Mouse (Mus musculus): ENCODE results near the gene Kdm6b. TPM values are rescaled to one million over a fixed set of nuclear protein-coding genes. Genes with fewer than 3 reads are reported as not detected.

Gene Kdm6b
- polyA plus RNA-seq, 1 experiment from 2014 or later = 42.0 TPM

DNA sequence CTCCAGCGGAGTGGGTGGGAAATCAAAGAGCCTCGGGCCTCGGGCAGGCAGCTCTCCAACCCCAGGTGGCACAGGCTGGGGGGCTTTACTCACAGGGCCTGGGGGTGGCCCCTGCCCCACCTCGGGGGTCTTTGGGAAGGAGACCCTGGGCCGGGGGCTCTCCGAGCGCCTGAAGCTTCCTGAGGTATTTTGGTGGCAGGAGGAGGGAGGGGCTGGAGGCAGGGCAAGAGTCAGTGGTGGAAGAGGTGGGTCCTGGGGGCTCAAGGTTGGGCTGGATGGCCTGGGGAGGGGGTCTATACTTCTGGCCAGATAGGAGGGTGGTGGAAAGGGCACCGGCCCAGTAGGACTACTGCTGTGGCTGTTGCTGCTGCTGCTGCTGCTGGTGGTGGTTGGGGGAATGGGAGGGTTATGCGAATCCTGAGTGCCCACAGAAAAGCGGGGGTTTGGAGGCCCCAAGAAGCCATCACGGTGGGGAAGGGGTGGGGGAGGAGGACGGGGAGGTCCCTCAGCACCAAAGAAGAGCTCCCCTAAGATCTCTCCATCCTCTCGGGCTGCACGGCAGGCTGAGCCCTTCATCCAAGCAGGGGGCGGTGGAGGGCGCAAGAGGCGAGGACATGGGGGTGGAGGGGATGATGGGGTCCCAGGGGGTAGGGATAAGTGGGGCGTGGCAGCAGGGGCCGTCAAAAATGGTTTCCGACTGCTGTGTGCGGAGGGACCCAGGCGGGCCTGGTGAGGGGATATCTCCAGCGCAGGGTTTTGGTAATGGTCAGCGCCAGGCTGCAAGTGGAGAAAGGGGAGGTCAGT, 7.9 kb downstream of the Kdm6b start:
- Histone ChIP-seq H3K27ac (ENCODE audit: low read depth, low read length) (no peak overlapping the region), H3K4me1 (ENCODE audit: control insufficient read depth, insufficient read depth, low read length) (peaks cover 11% of the 10 kb centered on the region), H3K36me3 (ENCODE audit: control insufficient read depth, insufficient read depth, low read length) (peaks cover 52% of the 10 kb centered on the region), H3K4me2 (ENCODE audit: low read depth) (no peak overlapping the region), H3K9me3 (ENCODE audit: control insufficient read depth, low read length) (no peaks in the 10 kb centered on the region), H3K4me3 (ENCODE audit: low read depth, low read length) (no peak overlapping the region), H3K27me3 (ENCODE audit: control insufficient read depth, insufficient read depth, low read length) (no peaks in the 10 kb centered on the region), H3K9ac (ENCODE audit: low read length) (no peak overlapping the region)
- 93% methylated on average over 24 of the region's 24 CpGs for WGBS
- DNase-seq (ENCODE audit: low spot score) = no peak
- ATAC-seq (ENCODE audit: insufficient read depth, low FRiP score, low TSS enrichment) = no peak

DNA sequence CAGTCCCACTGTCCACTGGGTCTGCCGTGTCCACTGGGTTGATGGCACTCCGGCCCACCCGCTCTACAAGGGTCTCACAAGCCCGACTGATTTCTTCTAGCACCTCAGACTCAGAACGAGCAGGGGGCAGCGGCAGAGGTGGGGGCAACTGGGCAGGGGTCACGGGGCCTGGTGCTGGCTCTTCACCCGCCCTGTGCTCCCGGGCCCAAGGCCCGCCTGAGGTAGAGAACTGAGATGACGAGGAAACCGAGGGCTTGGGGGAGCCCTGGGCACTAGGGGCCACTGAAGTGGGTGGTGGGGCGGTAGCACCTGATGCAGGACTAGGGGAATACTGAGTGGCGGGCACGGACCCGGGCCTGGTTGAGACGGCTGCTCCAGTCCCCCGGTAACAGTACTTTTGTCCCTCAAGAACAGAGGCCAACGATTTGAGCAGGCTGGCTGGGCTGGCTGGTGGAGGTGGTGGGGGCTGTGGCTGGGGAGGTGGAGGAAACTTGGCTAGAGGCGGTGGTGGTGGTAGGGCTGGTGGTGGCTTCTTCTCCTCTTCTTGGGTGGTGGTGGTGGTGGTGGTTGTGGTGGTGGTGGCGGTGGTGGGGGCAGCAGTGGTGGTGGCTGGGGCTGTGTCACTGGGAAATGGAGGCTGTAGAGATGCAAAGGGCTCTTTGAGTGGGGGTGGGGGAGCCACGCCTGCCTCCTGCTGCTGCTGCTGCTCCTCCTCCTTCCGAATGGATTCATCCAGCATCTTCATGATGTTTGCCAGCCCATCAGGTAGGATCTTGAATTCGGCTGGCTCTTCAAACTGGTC, 8.7 kb downstream of the Kdm6b start:
- no peak overlapping the region for H3K9ac ChIP-seq (ENCODE audit: low read length)
- no peak overlapping the region for H3K4me2 ChIP-seq (ENCODE audit: low read depth)
- H3K27me3 ChIP-seq (ENCODE audit: control insufficient read depth, insufficient read depth, low read length) = 0 out of 2 replicates have a peak, but pooled peaks cover 2% of the 10 kb centered on the region
- H3K27ac ChIP-seq (ENCODE audit: low read depth, low read length) = no peak overlapping the region
- WGBS = 95% methylated on average over 18 of the region's 24 CpGs
- peaks cover 60% of the 10 kb centered on the region for H3K36me3 ChIP-seq (ENCODE audit: control insufficient read depth, insufficient read depth, low read length)
- H3K4me3 ChIP-seq (ENCODE audit: low read depth, low read length) = no peak overlapping the region
- H3K4me1 ChIP-seq (ENCODE audit: control insufficient read depth, insufficient read depth, low read length) = peaks cover 12% of the 10 kb centered on the region
- no peak for DNase-seq (ENCODE audit: low spot score)
- no peak for ATAC-seq (ENCODE audit: insufficient read depth, low FRiP score, low TSS enrichment)
- no peaks in the 10 kb centered on the region for H3K9me3 ChIP-seq (ENCODE audit: control insufficient read depth, low read length)

DNA sequence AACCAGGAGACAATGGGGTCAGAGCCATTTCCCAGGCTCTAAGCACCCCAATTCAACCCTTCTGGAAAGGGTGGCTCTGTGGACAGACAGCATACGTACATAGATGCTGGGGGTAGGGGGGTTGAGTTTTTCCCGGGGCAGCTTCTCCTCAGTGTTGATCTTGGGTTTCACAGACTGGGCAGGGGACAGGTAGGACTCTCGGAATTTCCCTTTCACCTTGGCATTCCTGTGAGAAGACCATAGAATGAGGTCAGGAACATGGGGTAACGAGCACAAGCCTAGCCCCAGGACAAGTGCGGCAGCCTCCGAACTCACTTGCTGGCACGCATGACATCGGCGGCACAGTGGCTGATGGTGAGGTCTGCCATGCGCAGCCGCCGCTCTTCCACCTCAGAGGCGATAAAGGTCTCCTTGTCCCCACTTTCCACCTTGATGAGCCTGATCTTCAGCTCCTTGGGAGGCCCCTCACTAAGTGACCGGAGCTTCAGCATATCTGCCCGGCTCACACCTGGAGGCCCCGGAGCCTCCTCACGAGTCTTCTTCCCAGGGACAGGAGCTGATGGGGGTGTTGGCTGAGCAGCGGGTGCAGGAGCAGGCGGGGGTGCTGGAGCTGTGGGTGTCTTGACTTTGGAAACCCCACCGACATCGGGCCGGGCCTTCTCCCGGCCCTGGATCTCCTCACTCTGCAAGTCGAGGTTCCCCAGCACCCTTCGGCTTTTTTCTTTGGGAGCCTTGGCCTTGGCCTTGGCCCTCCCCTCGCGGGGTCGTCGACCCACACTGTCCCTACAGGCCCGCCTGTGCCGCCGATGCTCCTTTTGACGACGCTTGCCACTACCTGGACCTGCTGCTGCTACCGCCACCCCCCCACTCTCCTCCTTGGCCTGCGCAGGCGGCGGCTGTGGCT, 9.5 kb downstream of the Kdm6b start:
- H3K27ac ChIP-seq (ENCODE audit: low read depth, low read length) = no peak overlapping the region
- H3K9ac ChIP-seq (ENCODE audit: low read length) = no peak overlapping the region
- WGBS = 93% methylated on average over 38 of the region's 38 CpGs
- H3K27me3 ChIP-seq (ENCODE audit: control insufficient read depth, insufficient read depth, low read length) = 0 out of 2 replicates have a peak, but pooled peaks cover 4% of the 10 kb centered on the region
- no peak overlapping the region for H3K4me3 ChIP-seq (ENCODE audit: low read depth, low read length)
- peaks cover 62% of the 10 kb centered on the region for H3K36me3 ChIP-seq (ENCODE audit: control insufficient read depth, insufficient read depth, low read length)
- H3K4me2 ChIP-seq (ENCODE audit: low read depth) = no peak overlapping the region
- ATAC-seq (ENCODE audit: insufficient read depth, low FRiP score, low TSS enrichment) = no peak
- no peaks in the 10 kb centered on the region for H3K9me3 ChIP-seq (ENCODE audit: control insufficient read depth, low read length)
- H3K4me1 ChIP-seq (ENCODE audit: control insufficient read depth, insufficient read depth, low read length) = peaks cover 15% of the 10 kb centered on the region
- DNase-seq (ENCODE audit: low spot score) = no peak

DNA sequence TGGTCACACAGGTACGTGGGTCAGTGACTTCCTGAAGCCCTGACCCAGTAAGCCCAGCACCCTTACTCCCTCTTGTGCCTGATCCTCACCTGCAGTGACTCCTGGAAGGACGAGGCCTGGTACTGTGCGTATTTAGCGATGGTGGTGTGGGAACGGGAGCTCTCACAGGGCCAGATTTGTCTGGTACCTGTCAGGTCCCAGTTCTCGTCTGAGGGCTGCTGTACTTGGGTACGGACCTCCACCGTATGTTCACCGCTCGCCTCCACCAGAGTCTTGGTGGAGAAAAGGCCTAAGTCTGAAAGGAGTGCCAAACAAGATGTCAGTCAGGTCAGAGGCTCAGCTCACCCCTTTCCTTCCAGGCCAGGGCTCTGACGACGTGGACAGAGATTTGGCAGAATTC, 11.5 kb downstream of the Kdm6b start:
- H3K27ac ChIP-seq (ENCODE audit: low read depth, low read length) = no peak overlapping the region
- no peak overlapping the region for H3K4me2 ChIP-seq (ENCODE audit: low read depth)
- no peak for ATAC-seq (ENCODE audit: insufficient read depth, low FRiP score, low TSS enrichment)
- no peak overlapping the region for H3K9ac ChIP-seq (ENCODE audit: low read length)
- H3K9me3 ChIP-seq (ENCODE audit: control insufficient read depth, low read length) = no peaks in the 10 kb centered on the region
- H3K36me3 ChIP-seq (ENCODE audit: control insufficient read depth, insufficient read depth, low read length) = peaks cover 54% of the 10 kb centered on the region
- H3K27me3 ChIP-seq (ENCODE audit: control insufficient read depth, insufficient read depth, low read length) = 0 out of 2 replicates have a peak, but pooled peaks cover 4% of the 10 kb centered on the region
- peaks cover 15% of the 10 kb centered on the region for H3K4me1 ChIP-seq (ENCODE audit: control insufficient read depth, insufficient read depth, low read length)
- no peak for DNase-seq (ENCODE audit: low spot score)
- 80% methylated on average over 12 of the region's 12 CpGs for WGBS
- H3K4me3 ChIP-seq (ENCODE audit: low read depth, low read length) = no peak overlapping the region

DNA sequence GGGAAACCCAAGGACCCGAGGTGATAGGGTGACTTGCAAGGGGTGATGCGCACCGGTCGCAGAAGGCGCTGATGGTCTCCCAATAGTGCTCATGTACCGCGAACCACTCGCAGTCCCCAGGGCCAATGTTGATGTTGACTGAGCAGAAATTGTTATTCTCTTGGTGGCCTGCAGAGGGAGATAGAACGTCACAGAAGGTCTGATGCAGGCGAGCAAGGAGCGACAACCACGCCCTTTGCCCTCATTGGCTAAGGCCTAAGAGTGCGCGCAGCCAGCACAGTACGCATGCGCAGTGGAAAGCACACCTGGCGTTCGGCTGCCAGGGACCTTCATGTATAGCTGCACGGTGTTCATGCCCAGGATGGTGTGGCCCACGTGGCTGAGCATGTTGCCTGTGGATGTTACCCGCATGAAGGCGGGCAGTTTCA, 12.3 kb downstream of the Kdm6b start:
- H3K9me3 ChIP-seq (ENCODE audit: control insufficient read depth, low read length) = no peaks in the 10 kb centered on the region
- H3K4me1 ChIP-seq (ENCODE audit: control insufficient read depth, insufficient read depth, low read length) = peaks cover 23% of the 10 kb centered on the region
- ATAC-seq (ENCODE audit: insufficient read depth, low FRiP score, low TSS enrichment) (peak; percentile 61), DNase-seq (ENCODE audit: low spot score) (peak; percentile 86)
- H3K4me3 ChIP-seq (ENCODE audit: low read depth, low read length) = peak overlapping the region; percentile 3; the same call in 1 of the 2 replicates
- H3K9ac ChIP-seq (ENCODE audit: low read length) = no peak overlapping the region
- WGBS = 22% methylated on average over 22 of the region's 22 CpGs
- H3K4me2 ChIP-seq (ENCODE audit: low read depth) = no peak overlapping the region
- 0 out of 2 replicates have a peak, but pooled peaks cover 4% of the 10 kb centered on the region for H3K27me3 ChIP-seq (ENCODE audit: control insufficient read depth, insufficient read depth, low read length)
- no peak overlapping the region for H3K27ac ChIP-seq (ENCODE audit: low read depth, low read length)
- peaks cover 47% of the 10 kb centered on the region for H3K36me3 ChIP-seq (ENCODE audit: control insufficient read depth, insufficient read depth, low read length)

DNA sequence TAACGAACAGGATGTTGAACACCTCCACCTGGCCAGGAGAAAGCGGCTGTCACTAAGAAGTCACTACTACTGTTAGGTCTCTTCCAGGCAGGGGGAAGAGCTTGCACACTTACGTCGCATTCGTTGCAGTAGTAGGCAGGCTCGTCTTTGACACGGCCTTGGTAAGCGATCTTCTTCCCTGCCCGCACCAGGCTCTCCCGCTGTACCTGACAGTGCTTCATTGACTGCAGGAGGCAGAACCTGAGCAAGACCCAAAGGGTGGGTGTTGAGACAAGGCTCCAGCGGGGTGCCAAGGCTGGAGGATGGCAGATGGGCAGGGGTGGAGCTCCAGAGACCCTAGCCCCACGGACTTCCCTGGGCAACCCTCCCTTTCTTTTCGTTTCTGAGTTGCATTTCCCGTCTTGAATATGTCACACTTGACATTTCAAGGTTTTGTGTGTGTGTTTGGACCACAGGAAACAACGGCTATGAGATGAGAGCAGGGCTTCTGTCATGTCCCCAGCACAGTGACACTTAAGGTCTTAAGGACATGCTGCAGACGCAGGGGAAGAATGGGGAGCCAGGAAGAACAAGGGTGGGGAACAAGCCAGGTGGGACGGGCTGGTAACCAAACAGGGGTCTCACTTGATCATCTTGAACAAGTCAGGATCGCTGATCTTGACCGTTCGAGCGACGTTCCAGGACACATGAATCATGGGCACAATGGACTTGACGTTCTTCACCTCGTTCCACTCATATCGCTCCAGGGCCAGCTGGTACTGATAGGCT, 13.2 kb downstream of the Kdm6b start:
- 73% methylated on average over 25 of the region's 25 CpGs for WGBS
- H3K4me3 ChIP-seq (ENCODE audit: low read depth, low read length) = no peak overlapping the region
- peaks cover 23% of the 10 kb centered on the region for H3K4me1 ChIP-seq (ENCODE audit: control insufficient read depth, insufficient read depth, low read length)
- H3K27ac ChIP-seq (ENCODE audit: low read depth, low read length) = no peak overlapping the region
- no peak for DNase-seq (ENCODE audit: low spot score)
- H3K36me3 ChIP-seq (ENCODE audit: control insufficient read depth, insufficient read depth, low read length) = peaks cover 37% of the 10 kb centered on the region
- peak overlapping the region; percentile 35 for H3K9ac ChIP-seq (ENCODE audit: low read length)
- peak overlapping the region; percentile 32; the same call in 1 of the 2 replicates for H3K4me2 ChIP-seq (ENCODE audit: low read depth)
- ATAC-seq (ENCODE audit: insufficient read depth, low FRiP score, low TSS enrichment) = no peak
- 0 out of 2 replicates have a peak, but pooled peaks cover 4% of the 10 kb centered on the region for H3K27me3 ChIP-seq (ENCODE audit: control insufficient read depth, insufficient read depth, low read length)
- no peaks in the 10 kb centered on the region for H3K9me3 ChIP-seq (ENCODE audit: control insufficient read depth, low read length)

DNA sequence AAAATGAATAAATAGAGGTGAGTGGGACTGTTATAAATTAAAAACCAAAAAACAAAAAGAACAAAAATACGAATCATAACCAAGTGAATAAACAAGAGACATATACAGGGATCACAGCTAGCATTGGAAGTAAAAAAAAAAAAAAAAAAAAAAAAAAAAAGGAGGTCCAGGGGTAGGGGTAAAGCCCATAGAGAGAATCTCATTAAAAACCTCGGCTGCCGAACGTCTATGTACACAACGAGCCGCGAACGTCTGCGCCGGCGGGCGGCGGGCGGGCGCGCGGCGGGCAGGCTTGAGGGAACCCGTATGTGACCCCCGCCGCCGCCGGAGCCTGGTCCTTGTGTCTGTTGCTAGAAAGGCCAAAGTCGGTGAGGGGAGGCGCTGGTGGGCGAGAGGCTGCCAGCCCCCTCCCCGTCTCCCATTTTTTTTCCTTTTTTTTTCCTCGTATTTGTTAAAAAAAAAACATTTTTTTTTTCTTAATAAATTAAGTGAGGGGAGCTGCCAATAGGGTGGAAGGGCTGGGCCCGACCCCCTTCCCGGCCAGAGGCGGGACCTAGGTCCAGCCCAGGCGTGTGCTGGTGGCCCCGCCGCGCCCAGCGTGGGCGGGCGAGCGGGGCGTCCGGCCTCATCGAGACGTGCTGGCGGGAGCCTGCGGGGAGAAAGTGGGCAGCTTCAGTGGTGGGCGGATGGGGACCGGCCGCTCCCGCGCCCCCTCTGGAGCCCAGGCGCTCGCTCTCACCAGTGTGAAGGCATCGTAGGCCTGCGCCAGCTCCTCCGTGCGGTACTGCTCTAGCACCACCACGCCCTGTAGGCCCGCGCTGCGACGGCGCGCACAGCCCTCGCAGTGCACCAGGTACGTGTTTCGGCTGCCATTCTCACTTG, 14.0 kb downstream of the Kdm6b start:
- no peak overlapping the region for H3K4me3 ChIP-seq (ENCODE audit: low read depth, low read length)
- ATAC-seq (ENCODE audit: insufficient read depth, low FRiP score, low TSS enrichment) (no peak), DNase-seq (ENCODE audit: low spot score) (no peak)
- peaks cover 23% of the 10 kb centered on the region for H3K4me1 ChIP-seq (ENCODE audit: control insufficient read depth, insufficient read depth, low read length)
- H3K4me2 ChIP-seq (ENCODE audit: low read depth) = peak overlapping the region; percentile 32
- peaks cover 32% of the 10 kb centered on the region for H3K36me3 ChIP-seq (ENCODE audit: control insufficient read depth, insufficient read depth, low read length)
- WGBS = 15% methylated on average over 65 of the region's 66 CpGs
- H3K27me3 ChIP-seq (ENCODE audit: control insufficient read depth, insufficient read depth, low read length) = 0 out of 2 replicates have a peak, but pooled peaks cover 4% of the 10 kb centered on the region
- H3K27ac ChIP-seq (ENCODE audit: low read depth, low read length) = no peak overlapping the region
- H3K9ac ChIP-seq (ENCODE audit: low read length) = peak overlapping the region; percentile 35
- H3K9me3 ChIP-seq (ENCODE audit: control insufficient read depth, low read length) = no peaks in the 10 kb centered on the region
